Mouse (Mus musculus): ENCODE measurements around the gene Fbln5.

Gene Fbln5

GRCm38 (mm10) chr12:101818608-101819370, at the start of gene Fbln5:
Gene Fbln5 (minus strand): TSS chr12:101819055.
- DNase-seq, result peak; percentile 60

- no peak for DNase-seq
These were observed 43.6 kb upstream of the Fbln5 start for GRCm38 (mm10) chr12:101862286-101862964.

- DNase-seq, result no peak
These were observed 41.4 kb upstream of the Fbln5 start for GRCm38 (mm10) chr12:101860256-101860655.

- DNase-seq, result no peak
These were observed 39.2 kb upstream of the Fbln5 start for GRCm38 (mm10) chr12:101858011-101858410.

GRCm38 (mm10) chr12:101854336-101854735, 35.5 kb upstream of the Fbln5 start:
- DNase-seq, result no peak

- DNase-seq, result no peak
These were observed 33.1 kb upstream of the Fbln5 start for GRCm38 (mm10) chr12:101851846-101852564.

- DNase-seq, result no peak
These were observed 32.5 kb upstream of the Fbln5 start for GRCm38 (mm10) chr12:101851314-101851713.

GRCm38 (mm10) chr12:101836546-101837274, 17.9 kb upstream of the Fbln5 start:
- no peak for DNase-seq

- no peak for DNase-seq
These were observed 15.9 kb upstream of the Fbln5 start for GRCm38 (mm10) chr12:101834715-101835114.

GRCm38 (mm10) chr12:101833776-101834175, 14.9 kb upstream of the Fbln5 start:
- no peak for DNase-seq

GRCm38 (mm10) chr12:101833115-101833506, 14.3 kb upstream of the Fbln5 start:
- no peak for DNase-seq

- DNase-seq, result peak; percentile 34
These were observed 13.6 kb upstream of the Fbln5 start for GRCm38 (mm10) chr12:101832179-101833114.

GRCm38 (mm10) chr12:101831221-101831620, 12.4 kb upstream of the Fbln5 start:
- DNase-seq, result no peak

GRCm38 (mm10) chr12:101823161-101823560, 4.3 kb upstream of the Fbln5 start:
- no peak for DNase-seq

GRCm38 (mm10) chr12:101821596-101821995, 2.7 kb upstream of the Fbln5 start:
- DNase-seq, result no peak

GRCm38 (mm10) chr12:101819570-101819969, 715 bp upstream of the Fbln5 start:
- DNase-seq, result no peak

- DNase-seq, result no peak
These were observed 628 bp downstream of the Fbln5 start for GRCm38 (mm10) chr12:101818246-101818607.

- DNase-seq, result no peak
These were observed 2.0 kb downstream of the Fbln5 start for GRCm38 (mm10) chr12:101816810-101817209.

- DNase-seq, result no peak
These were observed 3.1 kb downstream of the Fbln5 start for GRCm38 (mm10) chr12:101815796-101816195.

- DNase-seq, result no peak
These were observed 4.4 kb downstream of the Fbln5 start for GRCm38 (mm10) chr12:101814423-101814822.

GRCm38 (mm10) chr12:101811181-101811580, 7.7 kb downstream of the Fbln5 start:
- no peak for DNase-seq

GRCm38 (mm10) chr12:101810515-101810914, 8.3 kb downstream of the Fbln5 start:
- DNase-seq, result no peak

Data from kidney, adult 11 months (tissue).